Comparison of ENCODE assay signal across 13 mouse cellular contexts in genomic region chr11:42944573-42944972, GRCm38 (mm10).
DNase-seq lines count a peak whose midpoint lies in the region; ATAC-seq and TF ChIP-seq lines count a peak whose summit lies in the region.
"Had no signal": no experiment of that assay in that cellular context is flagged by ENCODE, and none has a peak within 500 bp of the region (broad histone marks: within the 10 kb centered on the region; RNA-seq: fewer than 3 reads in every experiment).

No protein-coding gene starts in this region.

- no peak overlapping the region for H3K4me3 ChIP-seq in embryonic facial prominence, embryonic 14.5 days (ENCODE audit: low read depth, low read length)
- no peak overlapping the region for H3K4me3 ChIP-seq in kidney, embryonic 16.5 days (ENCODE audit: low read length)
- no peak overlapping the region for H3K4me3 ChIP-seq in small intestine, adult 2 months (ENCODE audit: low read depth, low read length)
- no peak overlapping the region for H3K4me3 ChIP-seq in forebrain, embryonic 15.5 days
- H3K4me3 ChIP-seq in forebrain, embryonic 13.5 days: no peak overlapping the region

- H3K4me1 ChIP-seq in embryonic facial prominence, embryonic 14.5 days (ENCODE audit: control insufficient read depth, insufficient read depth, low read length): no peaks in the 10 kb centered on the region
- no peaks in the 10 kb centered on the region for H3K4me1 ChIP-seq in kidney, embryonic 16.5 days (ENCODE audit: insufficient read depth, low read length)
- H3K4me1 ChIP-seq in small intestine, adult 2 months (ENCODE audit: control insufficient read depth, insufficient read depth, insufficient read length, low read length): peaks cover 7% of the 10 kb centered on the region; the same call in 1 of the 2 replicates
- H3K4me1 ChIP-seq in forebrain, embryonic 15.5 days: no peaks in the 10 kb centered on the region
- no peaks in the 10 kb centered on the region for H3K4me1 ChIP-seq in forebrain, embryonic 13.5 days

- DNase-seq in adrenal gland, adult 8-10 months: peak; percentile 46
- DNase-seq in embryonic facial prominence, embryonic 14.5 days (ENCODE audit: low spot score): peak; percentile 47
- DNase-seq in layer of hippocampus, adult 18-20 months (ENCODE audit: low spot score in 2 of 2): no peak
- DNase-seq in cerebellum, postnatal 25 days: no peak
- DNase-seq: cerebellum, adult 2 months; gastrocnemius, postnatal 36 days; heart, postnatal 14 days; right cerebral cortex, postnatal 14 days had no signal

- no peak for ATAC-seq in embryonic facial prominence, embryonic 14.5 days (ENCODE audit: low read depth)
- peak; percentile 93 for ATAC-seq in kidney, embryonic 16.5 days (ENCODE audit: low FRiP score, low TSS enrichment)
- ATAC-seq in forebrain, embryonic 15.5 days (replicated peaks): no peak
- ATAC-seq in forebrain, embryonic 13.5 days: no peak
- ATAC-seq: inflammation-experienced regulatory T-cells, adult 6 months had no signal

- H3K4me2 ChIP-seq in embryonic facial prominence, embryonic 14.5 days (ENCODE audit: low read depth, low read length): no peak overlapping the region
- no peak overlapping the region for H3K4me2 ChIP-seq in kidney, embryonic 16.5 days (replicated peaks; ENCODE audit: low read depth, low read length)
- H3K4me2 ChIP-seq in forebrain, embryonic 15.5 days (replicated peaks): no peak overlapping the region
- H3K4me2 ChIP-seq in forebrain, embryonic 13.5 days: no peak overlapping the region

- H3K27ac ChIP-seq in embryonic facial prominence, embryonic 14.5 days (replicated peaks; ENCODE audit: low read depth, low read length): no peak overlapping the region
- H3K27ac ChIP-seq in kidney, embryonic 16.5 days (ENCODE audit: low read length): peak overlapping the region; percentile 56; the same call in 1 of the 2 replicates
- no peak overlapping the region for H3K27ac ChIP-seq in small intestine, adult 2 months (ENCODE audit: insufficient read depth, low read depth, low read length)
- H3K27ac ChIP-seq in forebrain, embryonic 15.5 days (replicated peaks): no peak overlapping the region
- no peak overlapping the region for H3K27ac ChIP-seq in forebrain, embryonic 13.5 days

- H3K9me3 ChIP-seq in embryonic facial prominence, embryonic 14.5 days (ENCODE audit: control insufficient read depth, low read length): no peaks in the 10 kb centered on the region
- no peaks in the 10 kb centered on the region for H3K9me3 ChIP-seq in kidney, embryonic 16.5 days (ENCODE audit: low read length)
- H3K9me3 ChIP-seq in forebrain, embryonic 15.5 days: no peaks in the 10 kb centered on the region
- no peaks in the 10 kb centered on the region for H3K9me3 ChIP-seq in forebrain, embryonic 13.5 days (replicated peaks)

- no peaks in the 10 kb centered on the region for H3K27me3 ChIP-seq in embryonic facial prominence, embryonic 14.5 days (replicated peaks; ENCODE audit: control insufficient read depth, insufficient read depth, low read length)
- no peaks in the 10 kb centered on the region for H3K27me3 ChIP-seq in kidney, embryonic 16.5 days (ENCODE audit: insufficient read depth, low read length)
- H3K27me3 ChIP-seq in small intestine, adult 2 months (ENCODE audit: control insufficient read depth, insufficient read depth, low read length): no peaks in the 10 kb centered on the region
- no peaks in the 10 kb centered on the region for H3K27me3 ChIP-seq in forebrain, embryonic 15.5 days
- H3K27me3 ChIP-seq in forebrain, embryonic 13.5 days: no peaks in the 10 kb centered on the region

- no peak overlapping the region for H3K9ac ChIP-seq in embryonic facial prominence, embryonic 14.5 days (ENCODE audit: low read depth, low read length)
- no peak overlapping the region for H3K9ac ChIP-seq in kidney, embryonic 16.5 days (replicated peaks; ENCODE audit: low read length)
- no peak overlapping the region for H3K9ac ChIP-seq in forebrain, embryonic 15.5 days (replicated peaks)
- H3K9ac ChIP-seq in forebrain, embryonic 13.5 days: no peak overlapping the region

- WGBS in embryonic facial prominence, embryonic 14.5 days: 72% methylated on average over 3 of the region's 3 CpGs
- 57% methylated on average over 3 of the region's 3 CpGs for WGBS in kidney, embryonic 16.5 days
- 27% methylated on average over 3 of the region's 3 CpGs for WGBS in small intestine, adult 2 months
- 87% methylated on average over 3 of the region's 3 CpGs for WGBS in forebrain, embryonic 15.5 days
- WGBS in forebrain, embryonic 13.5 days: 85% methylated on average over 3 of the region's 3 CpGs

- H3K36me3 ChIP-seq in embryonic facial prominence, embryonic 14.5 days (ENCODE audit: control insufficient read depth, insufficient read depth, low read length): no peaks in the 10 kb centered on the region
- no peaks in the 10 kb centered on the region for H3K36me3 ChIP-seq in kidney, embryonic 16.5 days (ENCODE audit: insufficient read depth, low read length)
- H3K36me3 ChIP-seq in small intestine, adult 2 months (ENCODE audit: control insufficient read depth, insufficient read depth, low read length): no peaks in the 10 kb centered on the region
- no peaks in the 10 kb centered on the region for H3K36me3 ChIP-seq in forebrain, embryonic 15.5 days
- no peaks in the 10 kb centered on the region for H3K36me3 ChIP-seq in forebrain, embryonic 13.5 days (ENCODE audit: poor library complexity, severe bottlenecking)

- TF ChIP-seq POLR2A in small intestine, adult 2 months (IDR thresholded peaks at IDR 0.05; ENCODE audit: low read depth, low read length): no peak

- TF ChIP-seq CTCF in small intestine, adult 2 months (IDR thresholded peaks at IDR 0.05; ENCODE audit: extremely low read depth, insufficient read length, insufficient replicate concordance, low read depth, low read length): peak; percentile 23; the same call in 1 of the 2 replicates

Comparison
In these comparisons a context has a peak if more than half of its experiments do, and no peak if none do; other contexts are left out.
1. DNase-seq: peak in adrenal gland, adult 8-10 months (single experiment) and embryonic facial prominence, embryonic 14.5 days (single experiment); none in layer of hippocampus, adult 18-20 months (0 of 2) and cerebellum, postnatal 25 days (0 of 2).